Mouse (Mus musculus) lung, adult 2 months (tissue): ENCODE measurements around the gene Gm11032.
"Not testable (repeated sequence)": the region's sequence is repeated elsewhere in the genome, so short reads cannot be mapped to it uniquely, and the experiment has no call there.

Source experiments
- CTCF ChIP-seq: fragments of 200-500 bp; IDR thresholded peaks from 2 replicates; pipeline ENCODE4 v1.5.1; 2011; ENCODE audit warnings: mild to moderate bottlenecking, low read length, control low read depth; ENCODE audit not compliant: insufficient read depth
- POLR2A ChIP-seq: fragments of 200-500 bp; IDR thresholded peaks from 2 replicates; pipeline ENCODE4 v1.6.1; 2011; ENCODE audit warnings: low read depth, mild to moderate bottlenecking, control low read depth, low read length, borderline replicate concordance; ENCODE audit errors: extremely low read depth

- TF ChIP-seq CTCF, POLR2A: not testable (repeated sequence)
Observed at GRCm38 (mm10) chr11:4576090-4576732, 43.7 kb upstream of the Gm11032 start.
